Mouse (Mus musculus): ENCODE measurements at regions not wholly inside any gene's neighbourhood (a gene's known extent, or its start where the extent isn't known, plus 50 kb on each side); places are given as distances from the start of the nearest gene placed in this dataset.

DNA sequence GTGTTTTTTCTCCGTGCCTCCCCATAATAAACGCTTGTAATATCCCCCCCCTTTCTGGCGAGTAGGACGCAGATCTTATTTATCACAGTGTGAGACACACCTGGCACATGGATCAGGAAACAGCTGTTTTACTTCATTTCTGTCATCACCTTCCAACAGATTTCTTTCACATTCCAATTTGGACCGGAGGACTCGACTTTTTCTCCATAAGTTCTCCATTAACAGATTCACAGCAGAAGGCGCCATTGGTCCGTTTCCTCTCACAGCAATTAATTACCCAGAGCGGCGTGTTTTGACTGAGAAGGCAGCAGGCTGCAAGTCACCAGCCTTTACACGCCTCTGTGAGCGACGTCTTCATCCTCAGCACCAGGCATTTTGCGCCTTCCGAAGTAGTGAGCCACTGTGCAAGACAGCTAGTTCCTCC, 258.1 kb upstream of the Nt5e start:
- Histone ChIP-seq H3K36me3 (no peaks in the 10 kb centered on the region), H3K4me3 (no peak overlapping the region), H3K9me3 (replicated peaks) (no peaks in the 10 kb centered on the region), H3K27ac (ENCODE audit: poor library complexity, severe bottlenecking) (no peak overlapping the region), H3K27me3 (replicated peaks) (peaks cover 63% of the 10 kb centered on the region), H3K4me1 (replicated peaks) (0 out of 2 replicates have a peak, but pooled peaks cover 2% of the 10 kb centered on the region), H3K4me2 (no peak overlapping the region), H3K9ac (no peak overlapping the region)
- no peak; the same call in 1 of the 2 replicates for ATAC-seq (ENCODE audit: insufficient number of reproducible peaks, low FRiP score)
- 67% methylated on average over 15 of the region's 15 CpGs for WGBS

DNA sequence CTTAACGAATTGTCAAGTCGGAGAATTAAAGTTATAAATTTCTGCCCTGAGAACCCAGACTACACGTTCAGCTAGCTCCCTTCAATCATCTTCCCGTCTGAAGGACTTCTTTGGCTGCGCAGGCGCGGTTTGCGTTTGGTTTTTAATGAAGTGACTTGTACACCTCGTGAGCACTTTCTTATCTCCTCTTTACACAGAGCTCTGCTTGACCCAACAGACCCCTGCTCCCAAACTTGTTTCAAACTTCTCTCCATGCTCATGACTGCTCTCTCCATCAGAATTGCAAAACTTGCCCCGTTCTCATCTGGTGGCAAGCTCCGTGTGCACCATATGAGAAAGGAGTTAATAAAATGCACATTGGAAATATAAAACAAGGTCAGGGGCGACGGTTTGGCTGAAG, 257.2 kb upstream of the Nt5e start:
- no peak for ATAC-seq (ENCODE audit: insufficient number of reproducible peaks, low FRiP score)
- Histone ChIP-seq H3K9me3 (replicated peaks) (no peaks in the 10 kb centered on the region), H3K4me1 (replicated peaks) (no peaks in the 10 kb centered on the region), H3K4me3 (no peak overlapping the region), H3K36me3 (no peaks in the 10 kb centered on the region), H3K4me2 (no peak overlapping the region), H3K27ac (ENCODE audit: poor library complexity, severe bottlenecking) (no peak overlapping the region), H3K27me3 (replicated peaks) (peaks cover 67% of the 10 kb centered on the region), H3K9ac (no peak overlapping the region)
- 75% methylated on average over 13 of the region's 13 CpGs for WGBS

GRCm38 (mm10) chr9:88073165-88073564, 253.8 kb upstream of the Nt5e start:
- no peaks in the 10 kb centered on the region for H3K36me3 ChIP-seq
- WGBS = 10% methylated on average over 6 of the region's 6 CpGs
- H3K4me3 ChIP-seq = no peak overlapping the region
- H3K27me3 ChIP-seq (replicated peaks) = peaks cover 60% of the 10 kb centered on the region
- H3K9ac ChIP-seq = no peak overlapping the region
- H3K9me3 ChIP-seq (replicated peaks) = no peaks in the 10 kb centered on the region
- no peak overlapping the region for H3K4me2 ChIP-seq
- no peak for ATAC-seq (ENCODE audit: insufficient number of reproducible peaks, low FRiP score)
- no peaks in the 10 kb centered on the region for H3K4me1 ChIP-seq (replicated peaks)
- no peak overlapping the region for H3K27ac ChIP-seq (ENCODE audit: poor library complexity, severe bottlenecking)

GRCm38 (mm10) chr9:88073579-88073978, 253.4 kb upstream of the Nt5e start:
- Histone ChIP-seq H3K4me2 (no peak overlapping the region), H3K9me3 (replicated peaks) (no peaks in the 10 kb centered on the region), H3K36me3 (no peaks in the 10 kb centered on the region), H3K27ac (ENCODE audit: poor library complexity, severe bottlenecking) (no peak overlapping the region), H3K4me1 (replicated peaks) (no peaks in the 10 kb centered on the region), H3K9ac (no peak overlapping the region), H3K4me3 (no peak overlapping the region), H3K27me3 (replicated peaks) (peaks cover 59% of the 10 kb centered on the region)
- 77% methylated on average over 7 of the region's 7 CpGs for WGBS
- ATAC-seq (ENCODE audit: insufficient number of reproducible peaks, low FRiP score) = no peak

DNA sequence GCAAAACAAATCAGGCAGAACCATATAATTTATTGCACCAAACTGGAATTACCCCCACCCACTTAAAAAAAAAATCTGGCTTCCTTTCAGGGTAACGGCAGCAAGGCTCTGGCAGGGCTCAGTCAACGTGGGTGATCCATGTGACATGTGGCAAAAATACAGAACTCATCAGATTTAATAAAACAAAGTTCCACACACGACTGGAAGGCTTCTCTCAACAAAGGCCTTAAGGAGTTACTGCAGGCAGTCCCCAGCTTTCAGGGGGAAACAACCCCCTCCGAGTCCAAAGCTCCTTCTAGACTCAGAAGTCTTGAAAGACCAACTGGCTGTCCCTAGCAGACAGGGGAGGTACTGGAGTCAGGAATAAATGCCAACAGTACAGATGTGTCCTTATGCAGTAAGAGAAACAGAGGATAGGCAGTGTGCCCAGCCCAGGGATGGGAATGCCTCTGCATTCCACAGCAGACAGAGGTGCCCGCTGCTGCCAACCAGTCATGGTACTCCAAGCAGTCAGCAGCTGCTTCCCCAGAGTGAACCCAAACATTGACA, 244.0 kb upstream of the Nt5e start:
- Histone ChIP-seq H3K9ac (no peak overlapping the region), H3K9me3 (replicated peaks) (no peaks in the 10 kb centered on the region), H3K4me2 (no peak overlapping the region), H3K36me3 (no peaks in the 10 kb centered on the region), H3K4me1 (replicated peaks) (no peaks in the 10 kb centered on the region), H3K27me3 (replicated peaks) (peaks cover 21% of the 10 kb centered on the region), H3K4me3 (no peak overlapping the region), H3K27ac (ENCODE audit: poor library complexity, severe bottlenecking) (no peak overlapping the region)
- ATAC-seq (ENCODE audit: insufficient number of reproducible peaks, low FRiP score) = no peak
- 44% methylated on average over 5 of the region's 5 CpGs for WGBS

- Histone ChIP-seq H3K36me3 (no peaks in the 10 kb centered on the region), H3K9me3 (replicated peaks) (no peaks in the 10 kb centered on the region), H3K4me3 (no peak overlapping the region), H3K9ac (no peak overlapping the region), H3K27me3 (replicated peaks) (peaks cover 23% of the 10 kb centered on the region), H3K27ac (ENCODE audit: poor library complexity, severe bottlenecking) (no peak overlapping the region), H3K4me1 (replicated peaks) (no peaks in the 10 kb centered on the region), H3K4me2 (no peak overlapping the region)
- ATAC-seq (ENCODE audit: insufficient number of reproducible peaks, low FRiP score) = no peak
- 81% methylated on average over 11 of the region's 11 CpGs for WGBS
These were observed 241.7 kb upstream of the Nt5e start for GRCm38 (mm10) chr9:88085181-88085816.

- no peaks in the 10 kb centered on the region for H3K4me1 ChIP-seq (replicated peaks)
- H3K27me3 ChIP-seq (replicated peaks) = peaks cover 21% of the 10 kb centered on the region
- 45% methylated on average over 3 of the region's 3 CpGs for WGBS
- no peaks in the 10 kb centered on the region for H3K9me3 ChIP-seq (replicated peaks)
- no peaks in the 10 kb centered on the region for H3K36me3 ChIP-seq
- H3K9ac ChIP-seq = no peak overlapping the region
- no peak for ATAC-seq (ENCODE audit: insufficient number of reproducible peaks, low FRiP score)
- H3K4me3 ChIP-seq = no peak overlapping the region
- H3K4me2 ChIP-seq = no peak overlapping the region
- no peak overlapping the region for H3K27ac ChIP-seq (ENCODE audit: poor library complexity, severe bottlenecking)
These were observed 241.1 kb upstream of the Nt5e start for GRCm38 (mm10) chr9:88085866-88086265.

DNA sequence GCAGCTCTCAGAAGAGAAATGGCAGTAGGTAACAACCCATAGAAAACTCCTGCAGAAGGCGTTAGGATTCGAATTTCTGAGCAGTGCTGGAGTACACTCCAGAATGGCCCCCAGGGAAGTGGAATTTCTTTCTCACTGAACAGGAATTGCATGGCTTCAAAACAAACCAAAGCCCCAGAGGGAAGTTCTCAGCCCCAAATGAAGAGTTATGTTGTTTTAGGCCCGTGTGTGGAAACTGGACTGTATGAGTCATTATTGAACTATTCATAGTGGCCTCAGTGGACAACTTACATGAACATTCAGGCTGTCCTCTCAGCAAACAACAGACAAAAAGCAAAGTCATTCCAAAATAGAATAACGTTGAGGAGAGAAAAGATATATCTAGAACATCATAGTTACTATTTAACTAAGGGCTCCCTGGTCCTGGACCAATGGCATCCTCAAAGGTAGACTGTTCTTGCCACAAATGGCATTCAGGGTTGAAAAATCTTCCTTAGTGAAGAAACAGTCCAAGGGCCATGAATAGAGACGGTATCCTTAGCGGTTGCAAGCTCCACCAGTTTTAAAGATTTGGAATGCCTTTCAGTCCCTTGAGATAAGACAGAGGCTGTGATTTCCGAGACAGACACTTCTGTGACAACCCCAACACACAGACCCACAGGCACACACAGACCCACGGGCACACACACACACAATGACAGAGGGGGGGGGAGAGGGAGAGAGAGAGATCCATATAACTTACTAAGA, 235.0 kb upstream of the Nt5e start:
- H3K4me2 ChIP-seq = no peak overlapping the region
- peak; percentile 39; the same call in 1 of the 2 replicates for ATAC-seq (ENCODE audit: insufficient number of reproducible peaks, low FRiP score)
- H3K27ac ChIP-seq (ENCODE audit: poor library complexity, severe bottlenecking) = peak overlapping the region; percentile 41
- 23% methylated on average over 8 of the region's 8 CpGs for WGBS
- H3K27me3 ChIP-seq (replicated peaks) = peaks cover 8% of the 10 kb centered on the region
- H3K4me3 ChIP-seq = no peak overlapping the region
- no peaks in the 10 kb centered on the region for H3K9me3 ChIP-seq (replicated peaks)
- no peak overlapping the region for H3K9ac ChIP-seq
- H3K36me3 ChIP-seq = no peaks in the 10 kb centered on the region
- peaks cover 10% of the 10 kb centered on the region for H3K4me1 ChIP-seq (replicated peaks)

DNA sequence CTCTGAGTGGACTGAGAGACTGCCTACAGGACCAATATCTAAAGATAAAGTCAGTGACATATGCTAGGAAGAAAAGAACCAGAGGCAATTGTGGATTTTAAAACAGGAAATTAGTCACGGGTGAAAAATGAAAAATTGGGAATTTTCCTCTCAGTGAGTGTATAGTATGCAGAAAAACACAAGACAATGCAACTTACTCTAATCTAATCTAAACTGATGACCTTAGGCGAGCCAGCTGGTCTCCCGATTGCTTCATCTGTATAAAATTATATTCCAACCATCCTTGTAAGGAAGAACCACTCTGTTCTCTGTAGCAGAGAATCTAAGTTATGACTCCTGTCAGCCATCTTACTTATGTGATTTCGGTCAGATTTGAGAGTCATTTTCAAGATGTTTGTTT, 234.4 kb upstream of the Nt5e start:
- Histone ChIP-seq H3K4me1 (replicated peaks) (peaks cover 10% of the 10 kb centered on the region), H3K27me3 (replicated peaks) (peaks cover 8% of the 10 kb centered on the region), H3K9me3 (replicated peaks) (no peaks in the 10 kb centered on the region), H3K36me3 (no peaks in the 10 kb centered on the region), H3K4me2 (no peak overlapping the region), H3K4me3 (no peak overlapping the region), H3K27ac (ENCODE audit: poor library complexity, severe bottlenecking) (peak overlapping the region; percentile 18; the same call in 1 of the 2 replicates), H3K9ac (no peak overlapping the region)
- no peak for ATAC-seq (ENCODE audit: insufficient number of reproducible peaks, low FRiP score)
- 52% methylated on average over 4 of the region's 4 CpGs for WGBS

DNA sequence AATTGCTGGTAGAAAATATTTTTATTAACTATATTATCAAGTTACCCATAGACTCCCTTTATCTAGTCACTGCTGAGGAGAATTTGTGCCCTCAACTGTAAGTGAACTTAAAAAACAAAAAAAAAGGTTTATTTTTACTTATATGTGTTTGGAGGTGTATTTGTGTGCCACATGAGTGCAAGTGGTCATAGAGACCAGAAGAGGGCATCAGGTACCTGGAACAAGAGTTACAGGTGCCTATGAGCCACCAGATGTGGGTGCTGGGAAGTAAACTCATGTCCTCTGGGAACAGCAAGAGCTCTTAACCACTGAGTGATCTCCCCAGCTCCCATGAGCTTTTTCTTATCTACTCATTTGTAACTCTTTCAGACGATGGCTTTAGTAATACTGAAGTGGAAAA, 213.9 kb upstream of the Nt5e start:
- Histone ChIP-seq H3K4me1 (replicated peaks) (no peaks in the 10 kb centered on the region), H3K27me3 (replicated peaks) (peaks cover 3% of the 10 kb centered on the region; the same call in 1 of the 2 replicates), H3K9me3 (replicated peaks) (no peaks in the 10 kb centered on the region), H3K36me3 (no peaks in the 10 kb centered on the region), H3K4me3 (no peak overlapping the region), H3K27ac (ENCODE audit: poor library complexity, severe bottlenecking) (no peak overlapping the region), H3K9ac (no peak overlapping the region), H3K4me2 (no peak overlapping the region)
- 36% methylated on average over 1 of the region's 1 CpGs for WGBS
- no peak for ATAC-seq (ENCODE audit: insufficient number of reproducible peaks, low FRiP score)

DNA sequence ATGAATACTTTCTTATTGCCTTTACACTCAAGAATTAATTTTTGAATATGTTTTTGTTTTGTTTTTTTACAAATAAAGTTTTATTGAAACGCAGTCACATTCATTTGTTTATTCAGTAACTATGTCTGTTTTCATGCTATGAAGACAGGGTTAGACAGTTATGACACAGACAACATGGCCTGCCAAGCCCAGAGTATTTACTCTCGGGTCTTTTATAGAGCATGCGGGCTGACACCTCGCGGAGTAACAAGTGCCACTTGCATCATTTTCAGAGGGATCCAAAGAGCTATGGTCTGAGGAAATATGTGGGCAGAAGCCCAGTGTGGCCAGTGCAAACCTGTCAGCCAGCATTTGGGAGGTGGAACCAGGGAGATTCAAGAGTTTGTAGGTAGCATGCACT, 206.5 kb upstream of the Nt5e start:
- no peak for ATAC-seq (ENCODE audit: insufficient number of reproducible peaks, low FRiP score)
- peaks cover 3% of the 10 kb centered on the region; the same call in 1 of the 2 replicates for H3K27me3 ChIP-seq (replicated peaks)

More for the DNA sequence above, 206.5 kb upstream of the Nt5e start:
- no peak overlapping the region for H3K4me3 ChIP-seq
- no peaks in the 10 kb centered on the region for H3K9me3 ChIP-seq (replicated peaks)
- H3K36me3 ChIP-seq = no peaks in the 10 kb centered on the region
- H3K4me1 ChIP-seq (replicated peaks) = no peaks in the 10 kb centered on the region
- H3K4me2 ChIP-seq = no peak overlapping the region
- 80% methylated on average over 5 of the region's 5 CpGs for WGBS
- no peak overlapping the region for H3K9ac ChIP-seq
- no peak overlapping the region for H3K27ac ChIP-seq (ENCODE audit: poor library complexity, severe bottlenecking)
